Mouse (Mus musculus) retina, postnatal 7 days (tissue): ENCODE measurements around the gene Prcc.

Experiments used
- DNase-seq: peaks from one replicate; pipeline ENCODE4 v3.0.0-alpha.2; 2012; ENCODE audit warnings: low read depth, low spot score

The Prcc gene

DNA sequence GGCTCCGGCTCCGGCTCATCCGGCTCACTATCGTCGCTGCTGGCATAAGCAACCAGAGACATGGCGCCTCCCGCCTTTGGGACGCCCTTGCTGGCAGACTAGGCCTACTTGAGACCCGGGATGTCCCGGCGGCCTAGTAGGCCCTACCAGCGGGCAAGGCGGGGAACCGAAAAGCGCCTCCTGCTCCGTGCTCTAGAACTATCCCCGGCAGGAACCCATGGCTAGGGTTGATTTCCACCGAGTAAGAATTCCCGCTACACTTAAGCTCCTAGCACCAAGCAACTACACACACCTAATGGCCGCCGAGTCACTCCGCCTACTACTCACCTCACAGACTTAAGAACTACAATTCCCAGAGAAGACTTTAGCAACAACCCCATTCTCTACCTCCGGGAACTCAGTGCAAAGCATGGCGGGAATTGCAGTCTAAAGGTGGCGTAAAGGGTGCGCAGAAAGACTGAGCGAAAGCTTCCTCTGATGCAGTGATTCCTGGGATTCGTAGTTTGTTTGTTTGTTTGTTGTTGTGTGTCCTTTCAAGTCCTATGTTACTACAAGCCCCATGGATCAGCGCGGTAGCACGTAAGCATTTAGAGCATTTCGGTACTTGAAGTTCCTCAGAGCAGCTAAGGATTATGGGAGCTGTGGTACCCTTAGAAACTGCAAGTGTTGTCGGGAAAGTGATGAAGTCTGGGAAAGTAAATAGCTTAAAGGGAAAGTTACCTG is at the start of gene Prcc:
TSS of gene Prcc (minus strand) at position 328 of the 723 bp plus-strand sequence.
- peak; percentile 97 for DNase-seq

GRCm38 (mm10) chr3:87935201-87935600 is 49.8 kb upstream of the Prcc start:
- DNase-seq: no peak

- no peak for DNase-seq
Observed at GRCm38 (mm10) chr3:87934501-87934900, 49.1 kb upstream of the Prcc start.

DNA sequence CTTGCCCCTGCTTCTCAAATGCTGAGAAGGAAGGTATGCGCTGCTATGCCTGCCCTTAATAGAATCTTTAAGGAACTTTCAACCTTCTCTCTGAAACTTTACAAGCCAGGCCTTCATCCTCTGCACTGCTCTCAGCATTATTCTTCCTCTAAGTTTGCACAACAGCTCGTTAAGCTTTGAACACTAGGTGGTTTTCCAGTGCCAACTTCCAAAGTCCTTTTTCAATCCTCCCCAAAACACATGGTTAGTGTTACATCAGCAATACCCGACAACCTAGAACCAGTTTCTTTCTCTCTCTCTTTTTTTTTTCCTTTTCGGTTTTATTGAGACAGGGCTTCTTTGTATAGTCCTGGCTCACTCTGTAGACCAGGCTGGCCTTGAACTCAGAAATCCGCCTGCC is 48.6 kb upstream of the Prcc start:
- no peak for DNase-seq

GRCm38 (mm10) chr3:87930078-87930795 is 44.8 kb upstream of the Prcc start, which contains the start of the genes Isg20l2 and Rrnad1:
Isg20l2 (plus strand) TSS chr3:87930314.
Rrnad1 (minus strand) TSS chr3:87930717.
- peak; percentile 96 for DNase-seq

DNA sequence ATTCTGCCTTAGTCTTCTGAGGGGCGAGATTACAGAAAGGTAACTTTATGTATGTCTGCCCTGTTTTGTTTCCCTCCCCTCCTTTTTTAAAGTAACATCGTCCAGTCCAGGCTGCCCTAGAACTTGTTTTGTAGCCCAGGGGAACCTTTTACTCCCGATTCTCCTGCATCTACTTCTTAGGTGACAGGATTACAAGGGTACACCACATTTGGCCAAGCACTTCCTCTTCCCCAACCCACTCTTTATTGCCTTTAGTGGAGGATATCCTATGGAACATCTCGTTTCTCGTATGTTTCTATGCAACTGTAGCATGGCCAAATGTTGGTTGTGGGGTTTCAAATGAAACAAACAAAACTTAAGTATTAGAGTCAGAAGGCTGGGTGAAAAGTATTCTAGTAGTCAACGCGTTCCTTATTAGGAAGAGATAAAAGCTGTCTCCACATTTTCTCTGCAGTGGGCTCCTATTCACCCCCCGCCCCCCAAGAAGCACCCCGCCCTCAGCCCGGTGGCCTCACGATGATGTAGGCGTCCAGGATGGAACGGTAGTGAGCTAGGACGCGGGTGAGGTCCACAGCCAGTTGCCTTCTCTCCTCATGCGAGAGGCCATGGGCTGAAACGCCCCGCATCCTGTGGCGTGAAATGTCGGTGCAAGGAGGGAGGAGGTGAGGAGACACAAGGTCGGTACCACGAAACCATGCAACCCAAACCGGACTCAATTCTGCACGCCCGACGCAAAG is 44.1 kb upstream of the Prcc start:
- no peak for DNase-seq

DNA sequence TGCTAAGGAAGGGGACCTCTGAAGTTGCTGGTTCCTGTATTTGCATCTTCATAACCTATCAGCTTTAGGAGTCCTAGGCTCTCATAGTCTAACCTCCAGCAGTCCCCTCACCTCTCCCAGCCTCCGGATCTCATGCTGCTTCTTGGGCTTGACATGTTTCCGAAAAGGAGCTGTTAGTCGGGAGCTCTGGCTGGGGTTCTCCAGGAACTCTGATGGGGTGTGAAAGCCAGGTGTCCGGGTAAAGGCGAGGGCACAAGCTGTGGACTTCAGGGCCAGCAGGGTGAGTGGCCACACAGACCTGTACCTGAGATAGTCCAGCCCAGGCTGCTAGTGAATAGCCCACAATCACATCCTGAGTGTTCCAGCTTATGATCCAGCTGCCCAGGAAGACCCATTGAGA is 42.0 kb upstream of the Prcc start:
- DNase-seq: no peak

DNA sequence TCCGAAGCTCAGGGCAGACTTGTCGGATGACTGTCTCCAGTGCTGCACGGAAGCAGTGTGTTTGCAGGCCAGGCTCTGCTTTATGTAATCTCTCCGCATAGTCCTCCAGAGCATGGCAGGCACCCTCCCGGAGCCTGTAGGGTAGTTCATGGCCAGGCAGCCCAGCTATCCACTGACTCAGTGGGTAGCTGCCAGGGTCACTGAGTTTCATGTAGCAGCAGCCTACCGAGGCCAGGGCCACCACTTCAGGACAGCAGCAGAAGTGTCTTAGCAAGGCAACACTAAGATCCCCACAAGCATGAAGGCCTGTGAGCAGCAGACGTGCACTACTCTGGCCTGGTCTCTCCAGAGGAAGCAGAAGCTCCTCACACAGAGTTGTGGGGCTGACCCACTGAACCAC is 39.6 kb upstream of the Prcc start:
- no peak for DNase-seq

GRCm38 (mm10) chr3:87920270-87920943 is 35.0 kb upstream of the Prcc start:
- DNase-seq: no peak

- peak; percentile 82 for DNase-seq
Observed at GRCm38 (mm10) chr3:87919336-87920108, 34.1 kb upstream of the Prcc start, which contains the start of gene Mrpl24. Mrpl24 (plus strand) TSS chr3:87919506.

DNA sequence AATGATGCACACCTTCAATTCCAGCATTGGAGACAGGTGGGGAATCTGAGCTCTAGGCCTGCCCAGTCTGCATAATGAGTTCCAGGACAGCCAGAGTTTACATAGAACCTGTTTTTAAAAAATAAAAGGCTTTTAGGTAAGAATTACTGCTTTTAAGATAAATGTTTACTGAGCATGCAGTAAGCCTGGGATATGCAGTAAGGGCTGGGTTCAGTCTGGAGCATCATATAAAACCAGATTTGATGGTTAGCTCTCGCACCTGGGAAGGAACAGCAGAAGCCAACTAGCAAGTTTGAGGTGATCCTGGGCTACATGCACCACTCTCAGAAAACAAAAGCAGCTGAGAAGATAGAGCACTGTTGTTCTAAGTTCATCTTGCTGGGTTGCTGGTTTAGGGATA is 33.1 kb upstream of the Prcc start:
- no peak for DNase-seq

GRCm38 (mm10) chr3:87916990-87917389 is 31.6 kb upstream of the Prcc start:
- DNase-seq: no peak

GRCm38 (mm10) chr3:87913891-87914290 is 28.5 kb upstream of the Prcc start:
- no peak for DNase-seq

- DNase-seq: no peak
Observed at GRCm38 (mm10) chr3:87913491-87913890, 28.1 kb upstream of the Prcc start.

GRCm38 (mm10) chr3:87910573-87911141 is 25.2 kb upstream of the Prcc start:
- peak; percentile 62 for DNase-seq

DNA sequence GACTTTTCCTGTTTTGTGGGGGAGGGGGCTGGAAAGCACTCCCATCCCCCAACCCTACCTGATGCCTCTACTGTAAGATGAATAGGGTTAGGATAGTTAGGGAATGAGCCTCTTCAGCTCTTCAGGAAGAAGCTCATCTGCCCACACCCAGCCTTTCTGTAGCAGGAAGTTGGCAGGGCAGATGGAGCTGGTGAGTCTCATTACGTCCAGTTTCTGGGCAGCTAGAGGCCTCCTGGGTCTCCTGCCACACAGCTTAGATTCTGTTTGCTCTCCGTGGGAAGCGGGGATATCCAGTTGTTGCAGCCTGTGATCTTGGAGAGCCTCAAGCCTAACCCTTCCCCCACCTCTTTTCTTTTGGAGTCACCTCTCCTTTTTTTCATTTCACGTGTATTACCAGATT is 24.5 kb upstream of the Prcc start:
- DNase-seq: no peak

DNA sequence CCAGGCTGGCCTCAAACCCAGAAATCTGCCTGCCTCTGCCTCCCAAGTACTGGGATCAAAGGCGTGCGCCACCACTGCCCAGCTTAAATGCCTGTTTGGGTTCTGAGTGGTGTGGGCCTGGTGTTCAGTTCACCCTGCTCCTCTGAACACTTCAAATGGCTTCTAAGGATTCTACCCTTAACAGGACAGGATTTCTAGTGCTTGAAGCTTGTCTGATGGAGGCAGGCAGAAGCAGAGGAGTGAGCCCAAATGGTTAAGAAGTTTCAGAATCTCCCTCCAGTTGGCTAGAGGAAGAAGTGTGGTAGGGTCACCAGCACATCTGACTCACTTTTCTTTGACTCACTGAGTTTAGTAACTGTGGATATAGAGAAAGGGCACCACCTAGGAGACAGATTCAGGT is 24.0 kb upstream of the Prcc start:
- no peak for DNase-seq

GRCm38 (mm10) chr3:87907906-87908305 is 22.5 kb upstream of the Prcc start:
- DNase-seq: no peak

GRCm38 (mm10) chr3:87906981-87907857 is 21.8 kb upstream of the Prcc start:
- no peak for DNase-seq

DNA sequence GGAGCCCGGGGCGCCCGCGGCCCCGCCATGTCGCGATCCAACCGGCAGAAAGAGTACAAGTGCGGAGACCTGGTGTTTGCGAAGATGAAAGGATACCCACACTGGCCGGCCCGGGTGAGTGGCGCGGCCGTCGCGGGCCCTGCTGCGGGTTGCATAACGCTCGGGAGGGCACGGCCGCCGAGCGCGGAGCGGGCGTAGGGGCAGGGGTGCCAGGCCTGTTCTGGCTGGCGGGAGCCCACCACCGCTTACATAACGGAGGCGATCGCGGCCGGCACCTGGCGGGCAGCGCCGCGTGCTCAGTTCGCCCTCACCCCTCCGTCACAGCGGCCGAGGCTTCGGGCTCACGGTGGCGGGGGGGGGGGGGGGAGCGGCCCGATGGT is 21.2 kb upstream of the Prcc start:
- peak; percentile 19 for DNase-seq
